Mouse (Mus musculus) heart, embryonic 11.5 days (tissue): ENCODE results near the gene Gpr62. TPM values are rescaled to one million over a fixed set of nuclear protein-coding genes. Genes with fewer than 3 reads are reported as not detected.

ENCODE experiments used
- ATAC-seq: fragments of 200-750 bp; cut with Nextera tagmentation; replicated peaks from 2 replicates; pipeline ENCODE4 v1.8.0; 2017; ENCODE audit warnings: moderate library complexity; ENCODE audit not compliant: insufficient number of reproducible peaks, low FRiP score, low TSS enrichment
- H3K27ac ChIP-seq: fragments of 300-500 bp; sonication (generic); 2 replicates; pipeline ENCODE4 v1.5.1; 2014; ENCODE audit warnings: mild to moderate bottlenecking, low read depth, low read length
- H3K27me3 ChIP-seq: fragments of 300-500 bp; sonication (generic); 2 replicates; pipeline ENCODE4 v1.6.1; 2014; ENCODE audit warnings: mild to moderate bottlenecking, low read length, mixed read lengths; ENCODE audit not compliant: control insufficient read depth, insufficient read depth
- H3K36me3 ChIP-seq: fragments of 300-500 bp; sonication (generic); 2 replicates; pipeline ENCODE4 v1.6.1; 2014; ENCODE audit warnings: mild to moderate bottlenecking, low read length, moderate library complexity, mixed read lengths; ENCODE audit not compliant: control insufficient read depth, insufficient read depth
- H3K4me1 ChIP-seq: fragments of 300-500 bp; sonication (generic); 2 replicates; pipeline ENCODE4 v1.6.1; 2014; ENCODE audit warnings: low read length; ENCODE audit not compliant: control insufficient read depth, insufficient read depth
- H3K4me2 ChIP-seq: fragments of 300-500 bp; sonication (generic); 2 replicates; pipeline ENCODE4 v1.6.1; 2014; ENCODE audit warnings: mild to moderate bottlenecking, moderate library complexity
- H3K4me3 ChIP-seq: fragments of 300-500 bp; sonication (generic); 2 replicates; pipeline ENCODE4 v1.5.1; 2014; ENCODE audit warnings: low read depth, low read length
- H3K9ac ChIP-seq: fragments of 300-500 bp; sonication (generic); 2 replicates; pipeline ENCODE4 v1.6.1; 2014; ENCODE audit warnings: mild to moderate bottlenecking, low read depth, low read length, moderate library complexity
- H3K9me3 ChIP-seq: fragments of 300-500 bp; sonication (generic); replicated peaks from 2 replicates; pipeline ENCODE4 v1.6.1; 2016; ENCODE audit warnings: low read length; ENCODE audit not compliant: control insufficient read depth
- WGBS: fragments of 180-500 bp; shearing (Covaris S2); extraction: QIAGEN DNeasy Blood & Tissue Kit; methylation state at CpG from one replicate; pipeline ENCODE4 v1.1.7; 2014; ENCODE audit not compliant: insufficient replicate concordance; 5-methylcytosine and 5-hydroxymethylcytosine counted together
- polyA plus RNA-seq: library from polyadenylated mRNA; unstranded; fragments of >200 nt; fragmentation: Nextera tagmentation; extraction: Ambion mirVana; gene quantifications from 2 replicates; pipeline ENCODE4 v1.2.1, GENCODE M21; 2014

Gene Gpr62
- polyA plus RNA-seq, 1 experiment from 2014 or later = 0.46 TPM

DNA sequence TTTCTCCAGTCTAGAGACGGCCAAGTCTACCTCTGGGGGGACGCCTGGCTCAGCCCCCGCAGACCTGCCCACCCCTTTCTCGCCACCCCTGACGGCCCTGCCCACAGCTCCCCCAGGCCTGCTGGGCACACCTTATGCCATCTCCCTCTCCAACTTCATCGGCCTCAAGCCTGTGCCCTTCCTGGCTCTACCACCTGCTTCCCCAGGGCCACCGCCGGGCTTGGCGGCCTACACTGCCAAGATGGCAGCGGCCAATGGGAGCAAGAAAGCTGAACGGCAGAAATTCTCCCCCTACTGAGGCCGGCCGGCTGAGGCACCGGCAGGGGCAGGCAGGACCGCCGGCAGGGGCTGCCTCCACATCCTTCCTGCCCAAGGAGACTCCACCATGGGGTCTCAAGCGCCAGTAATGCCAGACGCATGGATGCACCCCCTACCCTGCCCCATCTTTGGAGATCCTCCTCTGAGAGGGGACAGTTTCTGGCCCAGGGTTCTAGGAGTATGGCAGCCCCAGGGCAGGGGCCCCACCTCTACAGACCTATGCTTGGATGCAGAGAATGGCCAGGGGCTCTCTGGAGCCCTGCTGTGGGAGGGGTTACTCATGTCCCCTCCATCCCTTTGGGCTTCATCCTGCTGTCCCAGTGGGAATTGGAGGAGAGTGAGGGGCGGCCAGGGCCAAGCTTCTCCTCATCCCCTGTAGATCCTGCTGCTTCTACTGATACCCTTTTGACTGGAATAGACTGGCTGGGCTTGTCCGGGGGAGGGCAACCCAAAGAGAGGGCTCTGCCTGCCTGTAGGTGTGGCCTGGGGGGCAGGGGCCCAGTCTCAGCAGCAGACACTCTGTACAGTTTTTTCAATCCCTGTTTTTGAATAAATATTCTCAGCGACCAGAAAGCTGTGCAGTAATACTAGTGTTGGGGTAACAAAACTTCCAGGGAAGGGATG is 2.3 kb downstream of the Gpr62 start:
- no peak for ATAC-seq
- no peak overlapping the region for H3K27ac ChIP-seq
- H3K4me1 ChIP-seq = peaks cover 12% of the 10 kb centered on the region
- no peak overlapping the region for H3K4me3 ChIP-seq
- no peaks in the 10 kb centered on the region for H3K9me3 ChIP-seq
- H3K9ac ChIP-seq = no peak overlapping the region
- 82% methylated on average over 21 of the region's 21 CpGs for WGBS
- peaks cover 11% of the 10 kb centered on the region for H3K27me3 ChIP-seq
- H3K4me2 ChIP-seq = peak overlapping the region; percentile 2; the same call in 1 of the 2 replicates
- H3K36me3 ChIP-seq = peaks cover 10% of the 10 kb centered on the region

DNA sequence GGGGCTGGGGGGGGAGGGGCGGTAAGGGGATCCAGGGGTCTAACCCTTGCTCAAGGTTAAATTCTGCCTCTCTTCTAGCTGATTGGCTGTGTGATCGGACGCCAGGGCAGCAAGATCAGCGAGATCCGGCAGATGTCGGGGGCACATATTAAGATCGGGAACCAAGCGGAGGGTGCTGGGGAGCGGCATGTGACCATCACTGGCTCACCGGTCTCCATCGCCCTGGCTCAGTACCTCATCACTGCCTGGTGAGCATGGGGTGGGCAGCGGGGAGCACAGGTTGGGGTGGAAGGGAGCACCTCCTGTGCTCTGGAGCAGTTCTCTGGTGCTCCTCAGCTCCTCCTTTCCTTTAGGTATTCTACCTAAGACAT is 3.3 kb downstream of the Gpr62 start:
- ATAC-seq = no peak
- no peaks in the 10 kb centered on the region for H3K9me3 ChIP-seq
- WGBS = 88% methylated on average over 12 of the region's 12 CpGs
- H3K4me1 ChIP-seq = peaks cover 22% of the 10 kb centered on the region
- H3K4me3 ChIP-seq = no peak overlapping the region
- peaks cover 11% of the 10 kb centered on the region for H3K27me3 ChIP-seq
- no peak overlapping the region for H3K9ac ChIP-seq
- peaks cover 10% of the 10 kb centered on the region for H3K36me3 ChIP-seq
- H3K4me2 ChIP-seq = no peak overlapping the region
- no peak overlapping the region for H3K27ac ChIP-seq

DNA sequence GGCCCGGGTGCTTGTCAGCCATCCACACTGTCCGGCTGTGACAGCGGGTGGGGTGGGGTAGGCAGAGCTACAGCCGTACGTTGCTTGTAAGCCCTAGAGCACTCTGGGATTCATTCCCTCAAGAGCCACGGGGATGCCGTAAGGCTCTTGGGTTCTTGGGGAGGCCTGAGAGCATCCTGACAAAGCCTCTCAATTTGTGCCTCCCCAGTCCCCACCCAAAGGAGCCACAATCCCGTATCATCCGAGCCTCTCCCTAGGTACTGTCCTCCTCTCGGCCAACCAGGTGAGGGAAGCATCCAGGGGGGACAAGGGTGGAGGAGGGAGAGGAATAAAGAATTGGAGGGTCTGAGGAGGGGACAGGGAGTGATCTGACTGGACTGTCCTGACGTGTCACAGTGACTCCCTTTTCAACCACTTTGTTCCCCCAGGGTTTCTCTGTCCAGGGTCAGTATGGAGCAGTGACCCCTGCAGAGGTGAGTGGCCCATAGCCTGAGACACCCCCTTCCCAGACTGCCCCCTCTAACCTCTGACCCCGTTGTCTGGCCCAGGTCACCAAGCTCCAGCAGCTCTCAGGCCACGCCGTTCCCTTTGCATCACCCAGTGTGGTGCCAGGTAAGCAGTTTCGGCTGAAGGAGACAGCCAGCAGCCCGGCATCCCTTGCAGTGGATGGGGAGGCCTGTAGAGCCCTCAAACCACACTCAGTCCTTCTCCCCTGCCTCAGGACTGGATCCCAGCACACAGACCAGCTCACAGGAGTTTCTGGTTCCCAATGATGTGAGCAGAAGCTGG is 3.9 kb downstream of the Gpr62 start:
- Histone ChIP-seq H3K27ac (no peak overlapping the region), H3K9me3 (no peaks in the 10 kb centered on the region), H3K27me3 (peaks cover 11% of the 10 kb centered on the region), H3K4me1 (peaks cover 28% of the 10 kb centered on the region), H3K9ac (no peak overlapping the region), H3K4me3 (no peak overlapping the region), H3K36me3 (peaks cover 10% of the 10 kb centered on the region), H3K4me2 (no peak overlapping the region)
- no peak for ATAC-seq
- 81% methylated on average over 16 of the region's 16 CpGs for WGBS

DNA sequence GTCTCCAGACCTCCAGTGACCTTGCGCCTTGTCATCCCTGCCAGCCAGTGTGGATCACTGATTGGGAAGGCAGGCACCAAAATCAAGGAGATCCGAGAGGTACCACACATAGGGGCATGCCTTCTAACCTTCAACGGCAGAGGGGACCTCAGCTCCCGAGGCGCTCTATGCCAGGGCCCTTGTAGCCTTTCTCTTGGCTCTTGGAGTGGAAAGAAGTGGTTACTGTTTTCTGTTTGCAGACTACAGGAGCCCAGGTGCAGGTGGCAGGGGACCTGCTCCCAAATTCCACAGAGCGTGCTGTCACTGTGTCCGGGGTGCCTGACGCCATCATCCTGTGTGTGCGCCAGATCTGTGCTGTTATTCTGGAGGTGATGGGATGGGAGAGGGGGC is 4.7 kb downstream of the Gpr62 start:
- no peak for ATAC-seq
- H3K36me3 ChIP-seq = peaks cover 10% of the 10 kb centered on the region
- H3K4me3 ChIP-seq = no peak overlapping the region
- H3K4me1 ChIP-seq = peaks cover 36% of the 10 kb centered on the region
- 87% methylated on average over 9 of the region's 9 CpGs for WGBS
- H3K4me2 ChIP-seq = no peak overlapping the region
- H3K9me3 ChIP-seq = no peaks in the 10 kb centered on the region
- H3K27ac ChIP-seq = no peak overlapping the region
- H3K27me3 ChIP-seq = peaks cover 11% of the 10 kb centered on the region
- no peak overlapping the region for H3K9ac ChIP-seq

DNA sequence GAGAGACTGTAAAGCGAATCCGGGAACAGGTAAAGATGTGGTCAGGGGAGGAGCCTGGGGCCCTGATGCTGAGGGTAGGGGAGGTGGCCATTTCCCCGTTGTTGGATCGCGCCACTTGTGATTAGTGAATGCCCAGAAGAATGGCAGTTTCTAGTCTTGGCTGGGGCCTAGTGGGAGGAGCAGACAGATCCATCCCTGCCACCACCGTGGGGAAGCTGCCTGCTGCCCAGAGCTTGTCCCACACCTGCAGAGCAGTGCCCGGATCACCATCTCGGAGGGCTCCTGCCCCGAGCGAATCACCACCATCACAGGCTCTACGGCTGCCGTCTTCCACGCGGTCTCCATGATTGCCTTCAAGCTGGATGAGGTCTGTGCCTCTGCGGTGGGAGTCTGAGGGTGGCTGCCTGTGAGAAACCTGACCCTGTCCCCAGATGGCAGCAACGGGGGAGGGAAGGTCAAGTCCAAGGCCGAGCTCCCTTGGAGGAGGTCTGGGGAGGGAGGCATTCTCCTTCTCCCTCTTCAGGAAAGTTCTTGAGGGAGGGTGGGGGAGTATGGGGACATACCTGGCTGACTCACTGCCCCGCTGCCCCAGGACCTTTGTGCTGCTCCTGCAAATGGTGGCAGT is 5.2 kb downstream of the Gpr62 start:
- no peak overlapping the region for H3K9ac ChIP-seq
- no peak overlapping the region for H3K27ac ChIP-seq
- peaks cover 10% of the 10 kb centered on the region for H3K36me3 ChIP-seq
- peaks cover 39% of the 10 kb centered on the region for H3K4me1 ChIP-seq
- no peak overlapping the region for H3K4me3 ChIP-seq
- H3K27me3 ChIP-seq = peaks cover 7% of the 10 kb centered on the region
- no peak overlapping the region for H3K4me2 ChIP-seq
- no peaks in the 10 kb centered on the region for H3K9me3 ChIP-seq
- no peak for ATAC-seq
- WGBS = 80% methylated on average over 18 of the region's 18 CpGs

DNA sequence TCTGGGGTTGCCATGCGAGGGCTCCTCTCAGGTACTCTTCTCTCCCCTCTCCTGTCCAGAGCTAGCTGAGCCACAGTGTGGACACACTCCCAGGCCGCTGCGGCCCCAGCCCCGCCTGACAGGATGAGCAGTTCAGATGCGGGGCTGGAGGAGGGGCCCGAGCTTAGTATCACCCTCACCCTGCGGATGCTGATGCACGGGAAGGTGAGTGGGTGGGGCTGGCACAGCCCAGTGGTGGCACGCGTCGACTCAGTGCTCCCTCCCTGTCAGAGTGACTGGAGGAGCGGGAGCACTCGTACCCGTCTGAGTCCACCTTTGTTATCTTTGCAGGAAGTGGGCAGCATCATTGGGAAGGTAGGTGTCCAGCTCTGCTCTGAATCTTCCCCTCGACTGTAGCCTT is 5.8 kb downstream of the Gpr62 start:
- H3K4me3 ChIP-seq = no peak overlapping the region
- H3K9me3 ChIP-seq = no peaks in the 10 kb centered on the region
- H3K27ac ChIP-seq = no peak overlapping the region
- peaks cover 5% of the 10 kb centered on the region; the same call in 1 of the 2 replicates for H3K27me3 ChIP-seq
- 74% methylated on average over 15 of the region's 15 CpGs for WGBS
- ATAC-seq = no peak
- H3K9ac ChIP-seq = no peak overlapping the region
- peaks cover 43% of the 10 kb centered on the region for H3K4me1 ChIP-seq
- peaks cover 10% of the 10 kb centered on the region for H3K36me3 ChIP-seq
- no peak overlapping the region for H3K4me2 ChIP-seq

DNA sequence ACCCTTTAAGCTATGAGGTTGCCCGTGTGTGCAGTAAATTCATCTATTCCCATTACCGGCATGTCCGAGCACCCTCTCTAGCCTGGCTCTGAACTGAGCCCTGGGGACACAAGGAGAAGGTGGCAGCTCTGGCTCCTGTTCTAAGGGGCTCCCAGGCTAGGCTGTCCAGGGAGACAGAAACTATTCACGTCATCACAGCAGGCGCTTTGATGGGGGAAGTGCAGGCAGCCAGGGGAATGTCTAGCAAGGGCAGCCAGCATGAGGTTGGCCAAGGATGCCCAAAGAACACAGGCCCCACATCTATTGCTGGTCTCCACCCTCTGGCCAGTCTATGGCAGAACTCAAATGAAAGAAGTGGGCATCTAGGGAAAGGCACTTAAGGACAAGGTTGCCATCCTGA is 7.8 kb downstream of the Gpr62 start:
- H3K36me3 ChIP-seq = peaks cover 6% of the 10 kb centered on the region; the same call in 1 of the 2 replicates
- no peak overlapping the region for H3K4me3 ChIP-seq
- H3K9me3 ChIP-seq = no peaks in the 10 kb centered on the region
- 76% methylated on average over 5 of the region's 5 CpGs for WGBS
- H3K4me2 ChIP-seq = no peak overlapping the region
- ATAC-seq = no peak
- peaks cover 44% of the 10 kb centered on the region for H3K4me1 ChIP-seq
- 0 out of 2 replicates have a peak overlapping the region, but pooled peaks have one; percentile 18 for H3K27ac ChIP-seq
- no peaks in the 10 kb centered on the region for H3K27me3 ChIP-seq
- 0 out of 2 replicates have a peak overlapping the region, but pooled peaks have one; percentile 28 for H3K9ac ChIP-seq

DNA sequence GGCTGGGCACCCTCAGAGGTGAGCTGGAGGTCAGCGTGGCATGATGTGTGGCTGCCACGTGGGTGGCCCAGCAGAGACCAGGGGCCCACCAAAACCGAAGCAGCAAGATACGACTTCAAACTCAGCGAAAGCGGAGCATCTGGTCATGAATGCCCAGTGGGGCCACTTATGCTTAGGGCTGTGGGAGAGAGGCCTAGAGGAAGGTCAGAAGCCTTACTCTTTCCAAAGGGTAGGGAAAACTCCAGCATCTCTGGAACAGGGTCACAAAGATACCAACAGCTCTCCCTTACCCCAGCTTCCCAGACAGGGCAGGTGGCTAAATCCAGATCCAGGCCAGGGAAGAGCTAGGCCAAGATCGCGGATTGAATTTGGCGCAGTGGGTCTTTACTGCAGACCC is 8.6 kb downstream of the Gpr62 start:
- Histone ChIP-seq H3K36me3 (peaks cover 6% of the 10 kb centered on the region; the same call in 1 of the 2 replicates), H3K27ac (peak overlapping the region; percentile 18), H3K9ac (peak overlapping the region; percentile 52; the same call in 1 of the 2 replicates), H3K4me3 (no peak overlapping the region), H3K27me3 (peaks cover 3% of the 10 kb centered on the region; the same call in 1 of the 2 replicates), H3K4me1 (peaks cover 52% of the 10 kb centered on the region), H3K9me3 (no peaks in the 10 kb centered on the region), H3K4me2 (peak overlapping the region; percentile 96)
- WGBS = 61% methylated on average over 9 of the region's 9 CpGs
- no peak for ATAC-seq
